Mouse (Mus musculus) layer of hippocampus, adult 2 months (tissue): ENCODE data around the gene Fam89a. TPM values are rescaled to one million over a fixed set of nuclear protein-coding genes. Genes with fewer than 3 reads are reported as not detected.
A peak's percentile ranks its signal among the peaks of the same experiment; 100 is the strongest.

Source experiments
- DNase-seq, 2 experiments: peaks; one replicate each; pipeline ENCODE4 v3.0.0; 2022; ENCODE audit warnings: low spot score in 2 of 2
- H3K27ac ChIP-seq: fragments of 200-600 bp; 2 replicates; pipeline ENCODE4 v1.8.1; 2022
- H3K4me3 ChIP-seq: fragments of 200-600 bp; 2 replicates; pipeline ENCODE4 v1.8.1; 2022; ENCODE audit warnings: mild to moderate bottlenecking
- CTCF ChIP-seq: fragments of 200-600 bp; conservative IDR thresholded peaks from 2 replicates; pipeline ENCODE4 v1.8.1; 2022; ENCODE audit warnings: antibody characterized with exemption, mild to moderate bottlenecking, moderate library complexity
- total RNA-seq, 2 experiments: library from RNA; stranded (reverse); gene quantifications; 2 replicates each; pipeline ENCODE4 v1.2.3; 2021

The Fam89a gene
- total RNA-seq, 2 experiments from 2014 or later = 0.27 to 0.54 TPM

DNA sequence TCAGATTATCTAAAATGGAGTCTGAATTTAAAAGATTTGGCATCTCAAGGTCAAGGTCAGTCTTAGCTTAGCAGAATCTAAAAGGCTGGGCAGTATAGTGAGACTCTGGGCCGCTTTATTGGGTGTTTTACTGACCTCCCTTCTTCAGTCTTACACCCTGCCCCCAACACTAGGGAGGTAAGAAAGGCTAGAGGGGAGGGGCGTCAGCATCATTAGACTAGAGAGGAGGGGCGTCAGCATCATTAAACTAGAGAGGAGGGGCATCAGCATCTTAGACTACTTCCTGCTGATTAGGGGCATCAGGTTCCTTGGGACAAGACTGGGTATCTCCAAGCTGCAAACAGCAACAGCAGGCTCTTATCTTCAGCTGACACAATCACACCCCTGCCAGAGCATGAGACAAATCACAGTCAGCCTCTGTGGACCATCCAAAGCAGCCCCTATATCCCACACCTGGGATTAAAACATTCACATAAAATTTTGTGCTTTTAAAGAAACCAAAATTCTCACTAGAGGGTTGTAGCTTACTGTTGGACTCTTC, 16.2 kb downstream of the Fam89a start:
- no peak for DNase-seq
- Histone ChIP-seq H3K4me3 (no peak overlapping the region), H3K27ac (no peak overlapping the region)
- no peak for TF ChIP-seq CTCF

DNA sequence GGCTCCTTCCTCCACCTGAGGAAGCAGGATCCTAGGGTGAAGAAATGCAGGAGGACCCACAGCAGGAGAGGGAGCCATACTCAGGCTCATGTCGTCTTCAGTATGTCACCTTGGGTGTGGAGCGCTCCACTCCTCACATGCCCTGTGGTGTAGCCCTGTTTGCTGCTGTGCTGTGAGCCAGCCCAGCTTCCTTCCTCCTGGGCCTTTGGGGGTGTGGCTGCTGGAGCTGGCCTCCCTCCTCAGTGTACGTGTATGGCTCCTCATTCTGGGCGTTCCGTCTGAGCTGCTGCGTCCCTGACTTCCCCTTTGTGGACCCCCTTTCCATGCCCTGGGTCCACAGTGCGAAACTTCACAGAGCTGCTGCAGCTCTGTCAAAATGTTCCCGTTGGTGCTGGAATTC, 18.8 kb downstream of the Fam89a start:
- DNase-seq = no peak
- no peak for TF ChIP-seq CTCF
- H3K27ac ChIP-seq = no peak overlapping the region
- no peak overlapping the region for H3K4me3 ChIP-seq

DNA sequence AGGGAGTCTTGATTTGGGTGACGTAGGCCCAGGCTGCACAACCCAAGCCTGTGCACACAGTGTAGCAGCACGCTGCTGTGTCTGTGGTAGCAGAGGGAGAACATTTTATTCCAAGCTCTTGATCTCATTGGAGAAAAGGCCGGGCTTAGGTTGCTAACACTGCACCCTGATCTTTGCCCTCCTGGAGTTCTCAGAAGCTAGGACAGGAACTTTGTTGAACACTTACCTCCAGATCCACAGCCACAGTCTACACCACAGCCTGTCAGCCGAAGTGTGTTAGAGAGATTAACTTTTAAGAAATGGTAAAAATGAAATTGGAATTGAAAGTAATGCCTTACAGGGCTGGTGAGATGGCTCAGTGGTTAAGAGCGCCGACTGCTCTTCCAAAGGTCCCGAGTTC, 27.3 kb downstream of the Fam89a start:
- no peak overlapping the region for H3K27ac ChIP-seq
- no peak for TF ChIP-seq CTCF
- H3K4me3 ChIP-seq = no peak overlapping the region
- DNase-seq = no peak

DNA sequence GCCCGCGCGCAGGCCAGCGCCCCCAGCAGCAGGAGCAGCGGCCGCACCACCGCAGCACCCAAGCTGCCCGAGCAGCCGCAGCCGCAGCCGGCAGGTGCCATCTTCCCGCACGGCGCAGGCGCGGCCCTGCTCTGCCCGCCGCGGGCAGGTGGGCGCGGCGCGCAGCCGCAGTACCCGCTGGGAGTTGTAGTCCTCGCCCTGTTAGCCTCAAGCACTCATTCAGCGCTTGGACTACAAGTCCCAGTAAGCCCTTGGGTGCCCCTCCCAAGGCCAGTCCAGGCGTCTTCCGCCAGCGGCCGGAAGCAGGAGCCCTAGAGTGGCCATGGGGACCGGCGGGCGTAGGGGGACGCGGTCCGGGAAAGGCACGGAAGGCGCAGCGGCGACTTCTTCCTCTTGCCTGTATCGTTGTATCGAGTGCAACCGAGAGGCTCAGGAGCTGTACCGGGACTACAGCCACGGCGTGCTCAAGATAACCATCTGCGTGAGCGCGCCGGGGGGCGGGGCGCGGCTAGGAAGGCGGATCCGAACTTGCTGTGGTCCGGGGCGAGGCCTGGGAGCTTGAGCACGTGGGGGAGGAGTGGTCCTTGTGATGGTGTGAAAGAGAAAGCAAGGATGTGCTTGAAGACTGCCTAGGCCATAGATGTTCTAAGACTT, 29.6 kb downstream of the Fam89a start, which contains the start of the genes Ttc13 and Arv1:
Ttc13 (minus strand) TSS at position 122 of the 654 bp plus-strand sequence.
Arv1 (plus strand) TSS at position 278 of the 654 bp plus-strand sequence.
- DNase-seq = peak; percentile 94 to 97
- peak within 1 kb of the TSS; percentile 95 for H3K4me3 ChIP-seq
- TF ChIP-seq CTCF = peak; percentile 51
- H3K27ac ChIP-seq = peak within 1 kb of the TSS; percentile 92

DNA sequence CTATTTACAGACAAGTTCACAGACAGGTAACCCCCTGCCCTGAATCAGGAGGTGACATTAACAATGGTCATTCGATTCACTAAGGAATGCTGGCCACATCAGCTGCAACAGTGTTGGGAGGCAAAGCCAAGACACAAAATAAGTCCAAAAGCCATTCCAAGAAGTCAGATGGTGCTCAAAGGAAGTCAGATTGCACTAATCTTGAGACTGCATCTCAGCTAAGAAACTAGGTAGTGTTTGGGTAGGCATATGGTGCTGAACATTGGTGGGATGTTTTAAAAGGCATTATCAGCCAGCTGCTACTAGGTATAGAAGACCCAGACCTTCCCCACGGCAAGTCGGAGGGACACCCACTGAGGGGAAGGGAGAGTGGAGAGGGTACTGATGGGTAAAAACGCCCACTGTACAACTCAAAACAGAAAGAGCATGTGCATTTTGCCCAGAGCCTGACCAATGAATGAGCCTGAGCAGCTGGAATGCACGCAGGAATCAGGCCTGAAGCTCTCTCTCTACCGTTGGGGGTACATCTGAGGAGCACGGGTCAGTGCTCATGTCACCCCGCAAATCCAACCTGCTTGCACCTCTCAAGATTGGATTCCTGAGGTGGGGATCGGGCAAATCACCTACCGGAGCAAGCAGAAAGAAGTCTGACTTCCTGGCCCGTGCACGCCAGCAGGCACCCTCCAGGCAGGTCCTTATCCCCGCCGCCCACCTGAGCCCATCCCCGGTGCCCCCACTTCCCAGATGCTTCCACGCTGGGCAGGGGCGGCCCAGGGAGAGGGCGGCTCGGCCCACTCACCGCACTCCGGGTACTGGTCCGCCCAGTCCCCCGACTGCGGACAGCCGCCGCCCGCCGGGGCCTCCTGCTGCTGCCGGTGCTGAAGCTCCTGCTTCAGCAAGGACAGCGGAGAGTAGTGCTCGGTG, 30.4 kb downstream of the Fam89a start:
- TF ChIP-seq CTCF = no peak
- DNase-seq = no peak
- peak overlapping the region; percentile 90 for H3K27ac ChIP-seq
- H3K4me3 ChIP-seq = peak overlapping the region; percentile 95

DNA sequence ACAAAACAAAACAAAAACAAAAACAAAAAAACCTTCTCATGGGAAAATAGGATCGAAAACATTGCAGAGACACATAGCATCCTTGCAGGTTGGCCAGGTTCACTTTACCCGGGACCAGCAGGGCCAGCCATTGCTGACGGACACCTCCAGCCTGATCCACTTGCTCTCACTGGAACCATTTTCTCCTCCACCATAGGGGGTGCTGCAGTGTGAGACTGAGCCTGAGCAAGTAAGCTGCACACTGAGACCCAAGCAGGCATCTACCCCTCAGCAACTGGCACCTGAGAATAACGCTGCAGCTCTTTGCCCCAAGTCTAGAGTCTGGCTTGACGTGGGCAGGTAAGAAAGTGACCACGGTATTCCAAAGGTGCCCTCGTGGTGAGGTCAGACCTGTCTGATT, 31.5 kb downstream of the Fam89a start:
- no peak for DNase-seq
- H3K4me3 ChIP-seq = no peak overlapping the region; the same call in 1 of the 2 replicates
- no peak overlapping the region for H3K27ac ChIP-seq
- peak; percentile 54 for TF ChIP-seq CTCF

DNA sequence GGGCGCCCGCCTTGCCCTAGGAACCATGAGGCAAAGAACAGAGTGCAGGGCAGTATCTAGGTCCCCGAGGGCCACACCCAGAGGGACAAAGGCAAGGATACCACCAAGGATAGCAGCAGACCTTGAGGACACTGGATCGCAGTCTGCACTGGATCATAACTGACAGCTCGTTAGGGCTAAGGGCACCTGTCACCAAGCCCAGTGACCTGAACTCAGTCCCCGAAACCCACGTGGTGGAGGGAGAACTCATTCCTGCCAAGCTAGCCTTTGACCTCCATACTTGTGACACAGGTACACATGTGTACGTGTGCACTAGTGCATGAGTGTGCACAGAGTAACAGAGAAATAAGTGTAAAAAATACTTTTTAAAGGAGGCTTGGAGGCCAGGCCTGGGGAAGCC, 35.9 kb downstream of the Fam89a start:
- no peak for TF ChIP-seq CTCF
- Histone ChIP-seq H3K27ac (no peak overlapping the region), H3K4me3 (no peak overlapping the region)
- DNase-seq = no peak

DNA sequence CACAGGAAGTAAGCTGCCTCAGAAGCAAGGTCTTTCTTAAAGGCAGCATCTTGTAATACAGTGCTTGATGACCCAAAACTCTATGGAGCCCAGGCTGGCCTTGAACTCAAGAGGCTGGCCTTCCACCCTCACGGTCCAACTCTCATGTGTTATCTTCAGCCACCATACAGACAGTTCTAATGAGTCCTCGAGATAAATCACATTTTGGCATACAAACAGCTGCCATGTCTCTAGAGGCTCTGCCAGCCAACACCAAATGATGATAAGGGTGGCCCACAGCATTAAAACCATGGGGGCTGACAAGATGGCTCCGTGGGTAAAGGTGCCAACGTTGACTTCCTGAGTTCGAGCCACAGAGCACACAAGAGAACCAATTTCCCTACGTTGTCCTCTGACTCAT, 38.4 kb downstream of the Fam89a start:
- no peak overlapping the region for H3K4me3 ChIP-seq
- no peak for DNase-seq
- no peak overlapping the region for H3K27ac ChIP-seq
- no peak for TF ChIP-seq CTCF

DNA sequence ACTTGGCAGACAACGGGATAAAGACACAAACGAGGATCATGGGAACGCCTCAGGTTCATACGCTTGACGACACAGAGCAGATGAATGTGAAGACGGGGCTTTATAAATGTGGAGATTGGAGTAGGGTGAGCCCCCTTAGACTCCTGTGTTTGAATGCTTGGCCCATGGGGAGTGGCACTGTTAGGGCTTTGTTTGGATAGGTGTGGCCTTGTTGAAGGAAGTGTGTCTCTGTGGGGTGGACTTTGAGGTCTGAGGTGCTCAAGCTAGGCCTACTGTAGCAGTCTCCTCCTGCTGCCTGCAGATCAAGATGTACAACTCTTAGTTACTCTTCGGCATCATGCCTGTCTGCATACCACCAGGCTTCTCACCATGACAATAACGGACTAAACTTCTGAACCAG, 45.8 kb downstream of the Fam89a start:
- TF ChIP-seq CTCF = no peak
- no peak for DNase-seq
- H3K27ac ChIP-seq = no peak overlapping the region
- H3K4me3 ChIP-seq = no peak overlapping the region

DNA sequence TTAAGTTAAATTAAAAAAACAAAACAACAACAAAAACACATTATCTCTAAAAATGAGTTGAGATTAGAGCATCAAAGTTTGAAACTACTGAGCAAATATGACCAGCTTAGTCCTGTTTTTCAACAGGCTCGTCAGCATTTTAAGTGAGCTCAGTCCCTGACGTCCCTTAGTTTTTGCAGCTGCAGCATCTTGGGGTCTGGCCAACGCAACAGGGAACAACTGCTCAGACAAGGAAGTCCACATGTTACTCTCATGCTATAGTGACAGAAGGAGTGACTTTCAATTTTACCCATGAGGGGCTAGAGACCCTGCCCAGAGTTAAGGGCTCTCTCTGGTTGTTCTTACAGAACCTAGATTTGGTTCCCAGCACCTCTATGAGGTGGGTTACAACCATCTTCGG, 47.3 kb downstream of the Fam89a start:
- no peak for TF ChIP-seq CTCF
- no peak for DNase-seq
- Histone ChIP-seq H3K4me3 (no peak overlapping the region), H3K27ac (0 out of 2 replicates have a peak overlapping the region, but pooled peaks have one; percentile 43)

DNA sequence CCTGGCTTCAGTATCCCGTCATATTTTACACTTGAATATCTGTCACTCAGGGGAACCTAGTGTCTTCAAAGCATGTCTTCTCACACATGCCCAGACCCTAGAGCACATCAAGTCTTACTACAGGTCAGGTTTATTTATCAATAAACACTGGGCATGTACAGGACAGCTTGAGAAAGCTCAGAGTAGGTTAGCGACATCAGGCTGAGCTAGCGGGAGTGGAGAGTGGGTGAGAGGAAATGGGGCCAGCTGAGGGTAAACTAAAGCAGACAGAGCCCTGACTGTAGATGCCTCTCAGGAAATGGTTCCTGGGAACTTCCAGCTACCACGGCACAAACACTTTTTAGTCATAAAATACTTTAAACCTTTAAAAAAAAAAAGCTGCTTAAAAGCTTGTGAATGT, 48.1 kb downstream of the Fam89a start:
- Histone ChIP-seq H3K4me3 (no peak overlapping the region), H3K27ac (0 out of 2 replicates have a peak overlapping the region, but pooled peaks have one; percentile 14)
- TF ChIP-seq CTCF = no peak
- no peak for DNase-seq

DNA sequence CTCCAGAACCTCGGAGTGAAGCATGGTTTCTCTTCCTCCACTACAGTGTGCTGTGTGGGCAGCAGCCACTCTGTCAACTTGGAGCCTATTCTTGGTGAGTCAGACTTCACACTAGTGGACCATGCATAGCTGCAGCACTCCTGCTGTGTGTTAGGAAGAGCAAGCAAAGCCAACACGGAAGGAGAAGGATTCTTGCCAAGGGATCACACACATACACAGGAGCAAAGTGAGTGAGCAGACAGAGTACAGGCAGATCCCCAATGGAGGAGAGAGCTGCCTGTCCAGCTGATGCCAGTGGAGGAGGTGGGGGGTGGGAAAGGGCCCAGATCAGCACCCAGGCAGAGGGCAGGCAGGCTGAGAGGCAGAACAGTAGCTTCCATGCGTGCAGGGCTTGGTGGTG, 49.4 kb downstream of the Fam89a start:
- no peak for TF ChIP-seq CTCF
- H3K4me3 ChIP-seq = no peak overlapping the region
- peak overlapping the region; percentile 48; the same call in 1 of the 2 replicates for H3K27ac ChIP-seq
- peak in 1 of 2 experiments; percentile 28 for DNase-seq

DNA sequence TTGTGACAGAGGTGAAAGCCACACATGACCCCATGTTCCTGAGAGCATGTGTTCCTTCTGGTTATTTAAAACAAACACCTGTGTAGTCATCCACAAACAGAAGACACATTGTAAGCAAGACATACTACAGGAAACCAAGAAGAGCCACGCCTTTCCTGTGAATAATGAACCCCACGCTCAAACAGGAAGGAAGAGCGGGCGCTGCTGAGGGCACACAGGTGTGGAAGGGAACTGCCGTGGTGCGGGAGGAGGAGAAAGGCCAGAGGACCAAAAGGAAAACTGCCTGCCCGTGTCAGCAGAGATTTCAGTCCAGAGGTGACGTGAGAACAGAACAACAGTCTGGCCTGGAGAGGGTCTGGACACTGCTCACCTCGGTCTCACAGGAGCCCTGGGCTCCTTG, 50.6 kb downstream of the Fam89a start:
- no peak overlapping the region for H3K4me3 ChIP-seq
- no peak overlapping the region for H3K27ac ChIP-seq
- TF ChIP-seq CTCF = no peak
- DNase-seq = no peak
